Comparison of ENCODE assay signal across 8 mouse cellular contexts in genomic region chr2:91987542-91987941, GRCm38 (mm10). TPM values are rescaled to one million over a fixed set of nuclear protein-coding genes. Genes with fewer than 3 reads are reported as not detected.
DNase-seq lines count a peak whose midpoint lies in the region; ATAC-seq and TF ChIP-seq lines count a peak whose summit lies in the region.

No protein-coding gene starts in this region.

- H3K4me1 ChIP-seq in kidney, embryonic 14.5 days (ENCODE audit: control insufficient read depth, insufficient read depth, low read length): peaks cover 12% of the 10 kb centered on the region
- H3K4me1 ChIP-seq in forebrain, postnatal 0 days (ENCODE audit: insufficient read depth): 0 out of 2 replicates have a peak, but pooled peaks cover 3% of the 10 kb centered on the region
- peaks cover 4% of the 10 kb centered on the region; the same call in 1 of the 2 replicates for H3K4me1 ChIP-seq in hindbrain, postnatal 0 days (ENCODE audit: insufficient read depth, low read length)
- no peaks in the 10 kb centered on the region for H3K4me1 ChIP-seq in midbrain, postnatal 0 days (ENCODE audit: insufficient read depth, low read length)

- H3K36me3 ChIP-seq in kidney, embryonic 14.5 days (ENCODE audit: control insufficient read depth, insufficient read depth, low read length): peaks cover 7% of the 10 kb centered on the region
- H3K36me3 ChIP-seq in forebrain, postnatal 0 days (ENCODE audit: insufficient read depth): no peaks in the 10 kb centered on the region
- no peaks in the 10 kb centered on the region for H3K36me3 ChIP-seq in hindbrain, postnatal 0 days (ENCODE audit: insufficient read depth, low read length)
- no peaks in the 10 kb centered on the region for H3K36me3 ChIP-seq in midbrain, postnatal 0 days (ENCODE audit: insufficient read depth, low read length)

- no peak overlapping the region for H3K9ac ChIP-seq in kidney, embryonic 14.5 days (ENCODE audit: low read depth, low read length)
- no peak overlapping the region for H3K9ac ChIP-seq in forebrain, postnatal 0 days
- no peak overlapping the region for H3K9ac ChIP-seq in hindbrain, postnatal 0 days (replicated peaks; ENCODE audit: low read length)
- no peak overlapping the region for H3K9ac ChIP-seq in midbrain, postnatal 0 days (replicated peaks; ENCODE audit: low read length, poor library complexity, severe bottlenecking)

- H3K4me3 ChIP-seq in kidney, embryonic 14.5 days (ENCODE audit: low read length): no peak overlapping the region
- H3K4me3 ChIP-seq in forebrain, postnatal 0 days (ENCODE audit: low read depth, low read length): no peak overlapping the region
- H3K4me3 ChIP-seq in hindbrain, postnatal 0 days (ENCODE audit: low read length): no peak overlapping the region
- no peak overlapping the region for H3K4me3 ChIP-seq in midbrain, postnatal 0 days (ENCODE audit: low read depth, low read length)

- intact Hi-C loops in left cerebral cortex, postnatal 36 days (cut with DNase I): loop anchor here (1.0 to 10.0 kb wide), 3 partner anchors 71 to 447 kb away; partner anchors contain the start of gene Cry2

- no peak overlapping the region for H3K27ac ChIP-seq in kidney, embryonic 14.5 days (ENCODE audit: low read depth, low read length)
- H3K27ac ChIP-seq in forebrain, postnatal 0 days (ENCODE audit: low read depth, low read length): no peak overlapping the region
- no peak overlapping the region for H3K27ac ChIP-seq in hindbrain, postnatal 0 days
- H3K27ac ChIP-seq in midbrain, postnatal 0 days (ENCODE audit: low read depth, low read length): no peak overlapping the region

- H3K4me2 ChIP-seq in kidney, embryonic 14.5 days (replicated peaks; ENCODE audit: low read depth, low read length): no peak overlapping the region
- H3K4me2 ChIP-seq in forebrain, postnatal 0 days (ENCODE audit: low read depth): no peak overlapping the region
- no peak overlapping the region for H3K4me2 ChIP-seq in hindbrain, postnatal 0 days (ENCODE audit: low read depth, low read length)
- H3K4me2 ChIP-seq in midbrain, postnatal 0 days (ENCODE audit: low read depth, low read length, poor library complexity, severe bottlenecking): no peak overlapping the region

- TF ChIP-seq CTCF in forebrain, postnatal 0 days (IDR thresholded peaks at IDR 0.05; ENCODE audit: low read depth): peak; percentile 95
- TF ChIP-seq CTCF in hindbrain, postnatal 0 days (IDR thresholded peaks at IDR 0.05; ENCODE audit: low read depth): peak; percentile 94
- peak; percentile 95 for TF ChIP-seq CTCF in midbrain, postnatal 0 days (IDR thresholded peaks at IDR 0.05)

- 4% methylated on average over 3 of the region's 3 CpGs for whole genome bisulfite sequencing in kidney, embryonic 14.5 days
- WGBS in forebrain, postnatal 0 days: 0% methylated on average over 3 of the region's 3 CpGs
- WGBS in hindbrain, postnatal 0 days: 3% methylated on average over 3 of the region's 3 CpGs
- WGBS in midbrain, postnatal 0 days: 0% methylated on average over 3 of the region's 3 CpGs

- no peaks in the 10 kb centered on the region for H3K27me3 ChIP-seq in kidney, embryonic 14.5 days (ENCODE audit: control insufficient read depth, insufficient read depth, low read length)
- no peaks in the 10 kb centered on the region for H3K27me3 ChIP-seq in forebrain, postnatal 0 days (ENCODE audit: insufficient read depth, low read length)
- H3K27me3 ChIP-seq in hindbrain, postnatal 0 days (ENCODE audit: insufficient read depth, low read length): no peaks in the 10 kb centered on the region
- 0 out of 2 replicates have a peak, but pooled peaks cover 5% of the 10 kb centered on the region for H3K27me3 ChIP-seq in midbrain, postnatal 0 days (ENCODE audit: insufficient read depth, low read length)

- peaks cover 2% of the 10 kb centered on the region; the same call in 1 of the 2 replicates for H3K9me3 ChIP-seq in kidney, embryonic 14.5 days (ENCODE audit: control insufficient read depth, low read length)
- H3K9me3 ChIP-seq in forebrain, postnatal 0 days (ENCODE audit: low read length): no peaks in the 10 kb centered on the region
- H3K9me3 ChIP-seq in hindbrain, postnatal 0 days (ENCODE audit: low read length): no peaks in the 10 kb centered on the region
- H3K9me3 ChIP-seq in midbrain, postnatal 0 days (ENCODE audit: low read length): no peaks in the 10 kb centered on the region

- peak; percentile 93 for DNase-seq in kidney, adult 18-20 months
- DNase-seq in cerebellum, adult 11-12 months: peak; percentile 76
- peak; percentile 91 for DNase-seq in forebrain, postnatal 0 days
- peak; percentile 91 for DNase-seq in hindbrain, postnatal 0 days (ENCODE audit: low spot score)
- peak; percentile 70 to 84 for DNase-seq in left cerebral cortex, postnatal 36 days (ENCODE audit: low spot score in 2 of 2)
- DNase-seq in midbrain, postnatal 0 days (ENCODE audit: low spot score): peak; percentile 85
- DNase-seq in spleen, postnatal 36 days (ENCODE audit: low spot score in 2 of 2): peak; percentile 65 to 75

- ATAC-seq in kidney, embryonic 14.5 days (ENCODE audit: low FRiP score, low TSS enrichment): no peak
- peak; percentile 70; the same call in 1 of the 2 replicates for ATAC-seq in forebrain, postnatal 0 days
- ATAC-seq in hindbrain, postnatal 0 days: peak; percentile 44
- no peak for ATAC-seq in midbrain, postnatal 0 days (ENCODE audit: low FRiP score)

RNA-seq across cellular contexts. Expression of gene Dgkz, which starts 11.9 kb away (rescaled TPM):
- 35.6 and 57.5 TPM in 2 replicates for polyA plus RNA-seq in kidney, embryonic 14.5 days (2014; fragmentation: Nextera tagmentation; extraction: Ambion mirVana)
- total RNA-seq in forebrain, postnatal 0 days (2014; rRNA removed): 112 and 116 TPM in 2 replicates
- 29.1 and 31.4 TPM in 2 replicates for polyA plus RNA-seq in forebrain, postnatal 0 days (2015; fragmentation: Nextera tagmentation; extraction: Ambion mirVana)
- 150 and 163 TPM in 2 replicates for total RNA-seq in hindbrain, postnatal 0 days (2014; rRNA removed)
- polyA plus RNA-seq in hindbrain, postnatal 0 days (2015; fragmentation: Nextera tagmentation; extraction: Ambion mirVana): 40.7 and 41.2 TPM in 2 replicates
- total RNA-seq in left cerebral cortex, postnatal 36 days (2021): 100 to 1,000 TPM; 503 to 538 TPM
- 99.8 and 144 TPM in 2 replicates for total RNA-seq in midbrain, postnatal 0 days (2014; rRNA removed)
- 35.1 and 36.6 TPM in 2 replicates for polyA plus RNA-seq in midbrain, postnatal 0 days (2015; fragmentation: Nextera tagmentation; extraction: Ambion mirVana)

RNA-seq across cellular contexts. Expression of gene Creb3l1, which starts 36.8 kb away (rescaled TPM):
- polyA plus RNA-seq in kidney, embryonic 14.5 days (2014; fragmentation: Nextera tagmentation; extraction: Ambion mirVana): 11.1 and 15.0 TPM in 2 replicates
- total RNA-seq in forebrain, postnatal 0 days (2014; rRNA removed): 1.4 and 2.0 TPM in 2 replicates
- polyA plus RNA-seq in forebrain, postnatal 0 days (2015; fragmentation: Nextera tagmentation; extraction: Ambion mirVana): 2.9 TPM in 2 replicates
- total RNA-seq in hindbrain, postnatal 0 days (2014; rRNA removed): 3.4 and 3.5 TPM in 2 replicates
- 3.2 and 3.5 TPM in 2 replicates for polyA plus RNA-seq in hindbrain, postnatal 0 days (2015; fragmentation: Nextera tagmentation; extraction: Ambion mirVana)
- 1 to 10 TPM; 2.6 to 2.8 TPM for total RNA-seq in left cerebral cortex, postnatal 36 days (2021)
- total RNA-seq in midbrain, postnatal 0 days (2014; rRNA removed): 3.2 TPM in 2 replicates
- polyA plus RNA-seq in midbrain, postnatal 0 days (2015; fragmentation: Nextera tagmentation; extraction: Ambion mirVana): 2.7 and 3.8 TPM in 2 replicates

RNA-seq across cellular contexts. Expression of gene Gm9821, which starts 42.0 kb away (rescaled TPM):
- polyA plus RNA-seq in kidney, embryonic 14.5 days (2014; fragmentation: Nextera tagmentation; extraction: Ambion mirVana): 0.31 and 0.49 TPM in 2 replicates
- not detected in 2 replicates for total RNA-seq in forebrain, postnatal 0 days (2014; rRNA removed)
- not detected in 2 replicates for polyA plus RNA-seq in forebrain, postnatal 0 days (2015; fragmentation: Nextera tagmentation; extraction: Ambion mirVana)
- total RNA-seq in hindbrain, postnatal 0 days (2014; rRNA removed): not detected in 2 replicates
- 0.08 TPM in 1 of 2 replicates, not detected in the other for polyA plus RNA-seq in hindbrain, postnatal 0 days (2015; fragmentation: Nextera tagmentation; extraction: Ambion mirVana)
- not detected for total RNA-seq in left cerebral cortex, postnatal 36 days (2021)
- total RNA-seq in midbrain, postnatal 0 days (2014; rRNA removed): 0.11 TPM in 1 of 2 replicates, not detected in the other
- 0.14 TPM in 1 of 2 replicates, not detected in the other for polyA plus RNA-seq in midbrain, postnatal 0 days (2015; fragmentation: Nextera tagmentation; extraction: Ambion mirVana)

RNA-seq across cellular contexts. Expression of gene Mdk, which starts 55.4 kb away (rescaled TPM):
- polyA plus RNA-seq in kidney, embryonic 14.5 days (2014; fragmentation: Nextera tagmentation; extraction: Ambion mirVana): 1,361 and 1,922 TPM in 2 replicates
- 74.2 and 75.5 TPM in 2 replicates for total RNA-seq in forebrain, postnatal 0 days (2014; rRNA removed)
- 121 and 162 TPM in 2 replicates for polyA plus RNA-seq in forebrain, postnatal 0 days (2015; fragmentation: Nextera tagmentation; extraction: Ambion mirVana)
- total RNA-seq in hindbrain, postnatal 0 days (2014; rRNA removed): 54.9 and 78.4 TPM in 2 replicates
- polyA plus RNA-seq in hindbrain, postnatal 0 days (2015; fragmentation: Nextera tagmentation; extraction: Ambion mirVana): 167 and 171 TPM in 2 replicates
- 10 to 100 TPM; 15.6 to 23.5 TPM for total RNA-seq in left cerebral cortex, postnatal 36 days (2021)
- total RNA-seq in midbrain, postnatal 0 days (2014; rRNA removed): 39.0 and 40.8 TPM in 2 replicates
- polyA plus RNA-seq in midbrain, postnatal 0 days (2015; fragmentation: Nextera tagmentation; extraction: Ambion mirVana): 71.0 and 71.4 TPM in 2 replicates

Comparison
In these comparisons a context has a peak if more than half of its experiments do, and no peak if none do; other contexts are left out.
1. ATAC-seq: peak in forebrain, postnatal 0 days (single experiment) and hindbrain, postnatal 0 days (single experiment); none in kidney, embryonic 14.5 days (single experiment) and midbrain, postnatal 0 days (single experiment).
2. Peak in every context shown above with its lines, with median percentiles within 50 percentile points of each other: DNase-seq and CTCF ChIP-seq.